Mouse (Mus musculus): ENCODE measurements around the gene Eno4. TPM values are rescaled to one million over a fixed set of nuclear protein-coding genes. Genes with fewer than 3 reads are reported as not detected.
A peak's percentile ranks its signal among the peaks of the same experiment; 100 is the strongest.
"Not testable (repeated sequence)": the region's sequence is repeated elsewhere in the genome, so short reads cannot be mapped to it uniquely, and the experiment has no call there.

Eno4 gene
- under 1 TPM in 1 of 2 experiments, not detected in 1; 0.36 TPM for total RNA-seq (2021)
- long read RNA-seq, experiment 1, result 0 reads
- long read RNA-seq, experiment 2, partial matches to known transcripts, result 0 of 1 reads
- long read RNA-seq, experiment 2, other reads (novel, unspliced or antisense), result 1 of 1 reads

DNA sequence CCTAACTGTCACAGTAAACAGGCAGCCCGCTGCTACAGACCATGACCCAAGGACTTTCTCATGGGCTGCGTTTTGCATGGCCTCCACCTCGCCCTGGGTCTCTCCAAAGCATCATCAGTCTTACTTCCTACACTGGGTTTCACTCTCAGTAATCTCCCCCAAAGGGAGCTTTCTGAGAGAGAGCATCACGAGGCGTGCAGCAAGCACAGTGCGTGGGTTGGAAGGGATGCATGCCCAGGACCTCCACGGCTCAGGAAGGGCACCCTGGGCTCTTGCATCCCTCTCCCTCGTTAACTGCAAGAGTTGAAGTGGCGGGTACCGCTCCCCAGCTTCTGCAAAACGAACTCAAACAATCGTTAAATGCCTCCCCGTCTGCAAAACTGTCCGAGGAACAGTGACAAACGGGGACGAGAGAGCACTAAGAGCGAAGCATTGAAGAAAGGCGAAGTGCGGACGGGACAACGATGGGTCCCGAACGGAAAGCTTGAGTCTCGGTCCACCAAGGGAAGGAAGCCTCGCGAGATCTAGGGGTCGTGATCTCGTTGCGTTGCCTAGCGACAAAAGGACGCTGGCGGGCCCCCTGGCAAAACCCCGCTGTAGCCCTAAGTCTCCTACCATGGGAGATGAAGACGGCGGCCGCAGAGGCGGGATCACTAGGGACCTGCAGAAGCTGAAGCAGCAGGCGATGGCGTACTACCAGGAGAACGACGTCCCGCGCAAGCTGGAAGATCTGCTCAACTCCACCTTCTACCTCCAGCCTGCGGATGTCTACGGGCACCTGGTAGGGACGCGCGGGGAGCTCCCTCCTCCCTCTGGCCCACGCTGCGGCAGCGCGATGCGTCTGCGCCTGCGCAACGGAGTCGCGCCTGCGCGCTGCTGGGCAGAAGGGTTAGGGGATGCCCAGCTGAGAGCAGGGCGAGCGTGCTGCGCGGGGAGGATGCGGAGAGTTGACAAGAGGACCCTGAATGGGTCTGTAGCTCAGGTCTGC lies at the start of gene Eno4, which contains the start of gene Hspa12a:
TSS of gene Eno4 (plus strand) at position 585 of the 988 bp plus-strand sequence.
TSS of gene Hspa12a (minus strand) at position 814 of the 988 bp plus-strand sequence.
- peak; percentile 95 to 97 for DNase-seq

DNA sequence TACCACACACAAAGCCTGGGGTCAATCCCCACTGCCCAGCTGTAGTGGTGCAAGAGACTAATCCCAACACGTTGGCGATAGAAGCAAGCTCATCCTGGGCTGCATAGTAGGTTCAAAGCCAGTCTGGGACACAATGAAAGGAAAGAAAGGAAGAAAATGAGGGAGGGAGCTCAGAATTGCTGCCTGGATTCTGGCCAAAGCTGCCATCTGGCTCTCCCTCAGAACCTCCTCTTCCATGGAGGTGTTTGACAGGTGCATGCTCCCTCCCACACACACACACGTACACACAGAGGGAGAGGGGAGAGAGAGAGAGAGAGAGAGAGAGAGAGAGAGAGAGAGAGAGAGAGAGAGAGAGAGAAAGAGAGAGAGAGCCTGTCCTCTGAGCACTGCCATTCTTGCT lies 47.0 kb upstream of the Eno4 start:
- no peak for DNase-seq

- not testable (repeated sequence) for DNase-seq
These were observed 42.8 kb upstream of the Eno4 start for GRCm38 (mm10) chr19:58900471-58900870.

GRCm38 (mm10) chr19:58903079-58903898 lies 39.9 kb upstream of the Eno4 start:
- DNase-seq, result no peak

GRCm38 (mm10) chr19:58903899-58904327 lies 39.3 kb upstream of the Eno4 start:
- DNase-seq, result peak; percentile 86 to 97

DNA sequence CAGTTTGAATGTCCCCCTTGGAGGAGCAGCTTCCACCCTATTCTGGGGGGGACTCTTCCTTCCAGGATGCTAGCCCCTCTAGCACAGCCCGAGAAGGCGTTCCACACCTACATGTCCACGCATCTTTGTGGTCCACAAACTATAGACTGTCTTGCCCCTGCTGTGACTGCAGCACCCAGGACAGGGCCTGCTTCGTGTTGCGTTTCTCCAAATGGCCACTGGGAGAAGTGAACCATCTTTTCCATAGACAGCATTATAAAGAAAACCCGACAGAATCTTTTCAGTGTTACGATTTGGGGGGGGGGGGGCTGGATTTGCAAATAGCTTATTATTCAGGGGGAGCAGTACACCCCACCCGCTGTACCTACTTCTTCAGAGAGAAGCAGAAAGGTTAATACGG lies 36.5 kb upstream of the Eno4 start:
- no peak for DNase-seq

GRCm38 (mm10) chr19:58908018-58908417 lies 35.2 kb upstream of the Eno4 start:
- DNase-seq, result no peak

GRCm38 (mm10) chr19:58910941-58911368 lies 32.3 kb upstream of the Eno4 start:
- no peak for DNase-seq

DNA sequence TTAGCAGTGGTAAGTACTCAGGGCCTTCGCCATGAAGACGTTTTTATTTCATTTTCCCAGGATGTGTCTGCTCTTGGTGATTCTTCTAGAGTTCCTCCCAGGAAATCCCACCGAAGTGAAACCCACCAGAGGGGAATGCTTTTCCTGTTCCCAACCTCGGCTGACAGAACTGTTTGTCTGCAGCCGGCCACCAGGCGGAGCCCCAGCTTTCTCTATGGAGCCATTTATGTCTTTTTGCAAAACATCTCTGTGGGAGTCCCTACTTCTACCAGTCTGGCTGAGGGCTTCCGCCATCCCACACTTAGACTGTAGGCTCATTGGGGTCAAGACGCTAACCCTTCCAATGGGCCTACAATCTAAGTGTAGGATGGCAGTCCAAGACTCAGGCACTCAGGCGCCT lies 31.8 kb upstream of the Eno4 start:
- DNase-seq, result peak; percentile 52 to 82

DNA sequence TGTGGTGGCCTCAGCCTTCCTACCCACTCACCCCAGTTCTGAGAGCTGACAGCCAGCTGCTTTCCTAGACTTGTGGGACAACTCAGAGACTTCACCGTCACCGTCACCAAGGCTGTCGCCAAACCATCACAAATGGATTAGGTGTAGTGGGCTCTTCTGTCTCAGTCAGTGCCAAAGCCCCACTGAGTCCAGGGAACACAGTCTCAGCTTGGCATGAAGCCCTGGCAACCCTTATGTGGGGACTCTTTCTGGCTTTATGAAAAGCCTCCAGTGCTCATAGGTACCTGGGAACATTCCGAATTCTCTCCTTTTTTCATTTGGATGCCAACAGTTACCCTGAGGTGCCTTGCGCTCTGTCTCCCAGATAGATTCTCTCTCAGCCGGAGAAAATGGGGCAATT lies 29.9 kb upstream of the Eno4 start:
- no peak for DNase-seq

GRCm38 (mm10) chr19:58918597-58918996 lies 24.6 kb upstream of the Eno4 start:
- peak; percentile 14 to 23 for DNase-seq

GRCm38 (mm10) chr19:58919148-58919547 lies 24.1 kb upstream of the Eno4 start:
- no peak for DNase-seq

DNA sequence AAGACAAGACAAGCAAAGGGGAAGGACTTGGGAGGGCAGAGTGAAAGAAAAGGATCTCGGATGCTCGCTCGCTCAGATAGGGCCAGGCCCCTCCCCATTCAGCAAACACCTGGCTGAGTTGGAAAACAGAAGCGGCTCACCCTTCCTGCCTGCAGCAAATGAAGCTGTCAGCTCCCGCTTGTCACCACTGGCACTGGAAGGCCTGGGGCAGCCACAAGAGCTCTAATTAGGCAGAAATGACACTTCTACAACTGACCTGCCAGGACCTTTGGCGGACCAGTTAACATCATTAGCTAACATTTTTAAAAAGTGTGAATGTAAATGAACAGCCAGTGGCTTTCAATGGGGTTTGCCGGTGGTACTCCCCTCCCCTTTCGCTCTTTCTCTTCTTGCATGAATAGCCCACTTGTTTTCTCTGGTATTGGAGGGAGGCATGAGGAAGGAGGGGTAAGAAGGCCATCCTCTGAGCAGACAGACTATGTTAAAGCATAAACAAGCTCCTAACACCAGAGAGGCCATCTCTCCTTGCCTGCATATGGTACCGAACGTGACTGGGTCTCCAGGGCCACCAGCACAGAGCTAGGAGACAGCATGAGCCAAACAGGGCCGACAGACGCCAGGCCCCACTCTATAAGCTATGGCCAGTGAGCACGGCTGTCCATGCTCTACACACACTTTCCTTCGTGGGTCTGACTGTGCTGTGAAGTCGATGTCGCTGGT lies 12.0 kb upstream of the Eno4 start:
- DNase-seq, result no peak

GRCm38 (mm10) chr19:58933062-58933461 lies 10.2 kb upstream of the Eno4 start:
- no peak for DNase-seq

GRCm38 (mm10) chr19:58945959-58946358 lies 2.7 kb downstream of the Eno4 start:
- no peak for DNase-seq

- no peak for DNase-seq
These were observed 8.3 kb downstream of the Eno4 start for GRCm38 (mm10) chr19:58951521-58951920.

GRCm38 (mm10) chr19:58952236-58952635 lies 9.0 kb downstream of the Eno4 start:
- DNase-seq, result no peak

- DNase-seq, result no peak
These were observed 11.6 kb downstream of the Eno4 start for GRCm38 (mm10) chr19:58954779-58955178.

- no peak for DNase-seq
These were observed 19.8 kb downstream of the Eno4 start for GRCm38 (mm10) chr19:58963011-58963410.

DNA sequence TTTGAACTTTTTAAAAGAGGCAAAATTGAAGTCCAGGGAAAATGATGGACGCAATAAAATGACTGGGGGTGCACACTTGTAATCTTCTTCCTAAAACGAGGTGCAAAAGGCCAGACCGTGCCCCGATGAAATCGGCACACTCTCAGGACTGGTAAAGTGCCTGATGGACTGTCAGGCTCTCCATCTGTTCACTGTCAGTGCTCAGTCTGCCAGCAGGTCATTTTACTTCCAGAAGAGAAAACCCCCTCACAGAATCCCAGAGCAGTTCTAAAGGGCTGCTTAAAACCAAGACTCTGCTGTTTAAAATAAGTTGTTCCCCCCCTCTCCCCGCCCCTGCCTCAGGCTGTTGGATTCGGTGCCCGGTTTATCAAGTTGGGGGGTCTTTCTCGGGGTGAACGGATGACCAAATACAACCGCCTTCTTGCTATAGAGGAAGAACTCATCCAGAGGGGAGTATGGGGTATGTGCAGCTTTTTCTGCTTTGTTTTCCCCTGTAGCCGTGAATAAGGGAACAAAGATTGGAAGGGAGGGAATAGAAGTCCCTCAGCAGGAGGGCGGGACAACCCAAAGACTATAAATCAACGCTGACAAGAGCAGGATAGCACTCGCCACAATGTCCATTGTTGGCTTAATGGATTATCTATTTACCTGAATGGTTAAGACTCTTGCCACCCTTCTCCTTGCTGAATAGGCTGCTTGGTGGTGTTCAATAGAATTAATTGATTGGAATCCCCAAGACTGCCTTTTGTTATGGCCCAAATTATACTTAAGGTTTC lies 25.7 kb downstream of the Eno4 start:
- no peak for DNase-seq

- DNase-seq, result no peak
These were observed 27.6 kb downstream of the Eno4 start for GRCm38 (mm10) chr19:58970826-58971225.

Data from heart, adult 18-20 months (tissue).